Mouse (Mus musculus) brain, embryonic 14.5 days (tissue): Measurements from ENCODE around the gene Ces2g.

Source experiments
- CTCF ChIP-seq: fragments of 200-500 bp; IDR thresholded peaks from 2 replicates; pipeline ENCODE4 v1.5.1; 2012; ENCODE audit warnings: inconsistent platforms, mild to moderate bottlenecking, moderate library complexity, borderline replicate concordance; ENCODE audit not compliant: insufficient read depth, insufficient read length; ENCODE audit errors: extremely low read depth
- POLR2A ChIP-seq: fragments of 200-500 bp; IDR thresholded peaks from 2 replicates; pipeline ENCODE4 v1.6.1; 2012; ENCODE audit warnings: mild to moderate bottlenecking, inconsistent platforms, borderline replicate concordance; ENCODE audit not compliant: poor library complexity, insufficient read depth, insufficient read length, severe bottlenecking; ENCODE audit errors: extremely low read depth

DNA sequence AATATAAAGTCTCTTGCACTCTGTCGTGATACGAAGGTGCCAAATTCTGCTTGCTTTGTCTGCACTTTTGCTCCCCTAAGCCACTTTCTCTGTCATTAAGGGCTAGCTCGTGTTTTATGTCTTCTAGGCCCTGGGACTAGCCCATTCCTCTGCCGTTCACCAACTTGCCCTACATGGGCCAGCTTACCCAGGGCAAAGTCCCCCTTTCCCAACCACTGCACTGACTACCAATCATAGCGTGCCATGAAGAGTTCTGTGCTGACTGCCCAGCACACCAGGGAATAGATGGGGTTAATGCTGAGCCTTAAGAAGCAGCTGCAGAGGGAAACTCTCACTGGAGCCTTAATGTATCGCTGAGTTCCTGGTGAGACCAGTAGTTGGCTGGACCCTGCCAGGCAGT lies 36.7 kb downstream of the Ces2g start:
- no peak for TF ChIP-seq POLR2A
- no peak for TF ChIP-seq CTCF
